Mouse (Mus musculus): Measurements from ENCODE around the gene B4galnt2.
A peak's percentile ranks its signal among the peaks of the same experiment; 100 is the strongest.

The B4galnt2 gene

GRCm38 (mm10) chr11:95838999-95839868, 75.5 kb downstream of the B4galnt2 start:
- peak; percentile 51 for DNase-seq

DNA sequence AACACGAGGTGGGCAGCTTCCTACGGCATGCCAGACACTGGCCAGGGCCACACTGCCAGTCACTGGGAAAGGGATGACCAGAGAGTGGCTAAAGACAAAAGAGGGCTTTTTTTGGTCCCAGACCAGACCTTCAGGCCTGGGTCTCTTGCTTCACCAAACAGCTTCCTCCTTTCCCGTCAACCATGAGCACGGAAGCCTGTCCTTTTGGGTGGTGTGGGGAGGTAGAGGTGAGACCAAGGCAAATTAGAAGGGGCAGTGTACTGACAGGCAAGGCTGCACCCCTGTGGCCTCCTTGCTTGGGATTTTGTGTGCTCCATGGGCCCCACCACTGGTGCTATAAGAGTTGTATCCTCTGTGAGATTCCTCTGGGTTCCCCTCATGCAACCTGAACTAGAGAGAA, 76.1 kb downstream of the B4galnt2 start:
- no peak for DNase-seq

DNA sequence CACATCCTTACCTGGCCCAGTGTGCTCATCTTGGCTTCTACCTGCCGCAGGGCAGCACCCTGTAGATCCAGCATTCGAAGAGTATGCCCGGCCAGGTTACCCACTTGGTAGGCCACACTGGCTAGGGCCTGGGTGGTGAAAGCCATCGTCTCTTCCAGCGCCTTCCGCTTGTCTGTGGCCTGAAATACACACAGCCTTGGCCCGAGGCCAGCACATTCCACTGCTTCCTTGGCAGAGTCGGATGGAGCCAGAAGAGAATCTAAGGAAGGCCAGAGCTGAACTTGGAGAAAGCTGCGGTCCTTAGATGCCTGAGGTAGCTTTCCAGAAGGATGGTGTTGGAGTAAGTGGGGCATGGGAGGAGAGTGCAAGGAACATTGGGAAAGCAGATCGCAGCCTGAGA, 77.6 kb downstream of the B4galnt2 start, which contains the start of gene Gngt2:
Gngt2 (plus strand) TSS at position 158 of the 400 bp plus-strand sequence.
- DNase-seq: peak; percentile 16

DNA sequence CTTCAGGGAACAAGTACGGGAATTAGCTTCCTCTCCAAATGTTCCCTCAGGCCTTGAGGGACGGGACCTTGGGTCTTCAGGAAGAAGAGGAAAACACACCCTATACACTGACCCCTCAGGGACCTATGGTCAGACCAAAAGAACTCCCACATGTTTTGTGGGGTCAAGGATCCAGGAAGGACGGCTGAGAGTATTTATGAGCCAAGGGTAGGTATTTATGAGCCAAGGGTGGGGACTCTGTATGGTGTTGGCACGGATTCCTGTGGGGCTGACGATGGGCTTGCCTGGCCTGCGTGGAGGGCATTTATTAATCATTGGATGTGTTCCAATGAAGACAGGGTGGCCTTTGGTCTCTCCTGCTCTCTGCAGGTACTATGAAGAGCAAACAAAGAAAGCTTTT, 78.3 kb downstream of the B4galnt2 start:
- no peak for DNase-seq

GRCm38 (mm10) chr11:95835832-95836231, 78.9 kb downstream of the B4galnt2 start:
- no peak for DNase-seq

- peak; percentile 81 for DNase-seq
Measured at GRCm38 (mm10) chr11:95834742-95835710, 79.7 kb downstream of the B4galnt2 start.

DNA sequence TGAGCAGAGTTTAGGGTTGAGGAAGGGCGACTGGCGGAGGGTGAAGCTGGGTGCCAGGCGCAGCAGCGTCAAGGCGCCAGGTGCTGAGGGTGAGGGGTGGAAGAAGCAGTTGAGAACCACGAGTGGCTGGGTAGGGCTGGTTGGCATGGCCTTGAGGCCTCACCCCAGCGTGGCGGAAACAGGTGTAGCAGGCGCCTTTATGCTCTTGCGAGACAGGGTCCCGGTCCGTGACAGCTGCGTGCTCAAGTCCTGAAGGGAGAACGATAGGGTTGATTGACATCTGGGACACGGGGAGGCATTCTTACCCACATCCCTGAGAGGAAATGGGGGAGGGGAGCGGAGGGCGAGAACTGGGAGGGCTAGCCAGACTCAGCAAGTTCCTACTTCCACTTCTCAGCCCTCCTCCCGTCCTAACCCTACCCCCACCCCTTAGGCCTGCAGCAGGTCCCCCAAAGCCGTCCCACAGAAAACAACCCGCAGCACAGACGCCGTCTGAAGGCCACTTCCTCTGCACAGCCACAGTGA, 80.5 kb downstream of the B4galnt2 start:
- DNase-seq: peak; percentile 97

GRCm38 (mm10) chr11:95833631-95834142, 81.0 kb downstream of the B4galnt2 start:
- DNase-seq: peak; percentile 74

- peak; percentile 82 for DNase-seq
Measured at GRCm38 (mm10) chr11:95833006-95833570, 81.6 kb downstream of the B4galnt2 start.

GRCm38 (mm10) chr11:95832129-95833005, 82.3 kb downstream of the B4galnt2 start:
- DNase-seq: peak; percentile 40

DNA sequence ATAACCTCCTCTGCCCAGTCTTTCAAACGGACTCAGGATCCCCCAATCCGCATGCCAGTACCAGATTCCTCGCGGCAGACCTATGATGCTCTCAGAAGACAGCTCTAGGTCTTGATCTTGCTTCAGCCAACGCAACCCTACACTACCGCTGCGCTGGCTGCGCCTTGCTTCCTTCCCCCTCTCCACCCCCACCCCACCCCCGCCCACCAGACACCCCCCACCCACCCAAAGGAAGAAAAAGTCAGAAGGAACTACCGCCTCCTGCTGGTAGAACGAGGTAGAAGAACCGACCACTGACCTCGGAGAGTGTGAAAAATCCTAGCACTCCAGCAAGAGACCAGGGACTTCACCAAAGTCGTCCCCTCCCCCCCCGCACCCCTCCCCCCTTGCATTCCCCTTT, 83.0 kb downstream of the B4galnt2 start:
- peak; percentile 51 for DNase-seq

DNA sequence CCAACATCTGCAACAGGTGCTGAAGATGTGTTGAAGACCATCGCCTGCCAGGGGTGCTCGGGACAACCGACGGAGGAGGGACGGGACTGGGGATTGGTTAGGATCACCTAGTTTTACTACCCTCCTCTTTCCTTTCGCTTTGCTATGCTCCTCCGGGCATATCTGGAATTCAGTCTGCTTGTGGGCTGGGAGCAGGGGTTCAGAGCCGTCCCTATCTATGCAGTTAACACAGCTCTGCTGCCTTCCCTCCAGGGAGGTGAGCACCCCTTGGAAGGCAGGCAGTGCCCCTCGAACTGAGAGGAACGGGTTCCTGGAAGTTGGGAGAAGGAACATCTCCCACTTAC, 83.4 kb downstream of the B4galnt2 start:
- no peak for DNase-seq

DNA sequence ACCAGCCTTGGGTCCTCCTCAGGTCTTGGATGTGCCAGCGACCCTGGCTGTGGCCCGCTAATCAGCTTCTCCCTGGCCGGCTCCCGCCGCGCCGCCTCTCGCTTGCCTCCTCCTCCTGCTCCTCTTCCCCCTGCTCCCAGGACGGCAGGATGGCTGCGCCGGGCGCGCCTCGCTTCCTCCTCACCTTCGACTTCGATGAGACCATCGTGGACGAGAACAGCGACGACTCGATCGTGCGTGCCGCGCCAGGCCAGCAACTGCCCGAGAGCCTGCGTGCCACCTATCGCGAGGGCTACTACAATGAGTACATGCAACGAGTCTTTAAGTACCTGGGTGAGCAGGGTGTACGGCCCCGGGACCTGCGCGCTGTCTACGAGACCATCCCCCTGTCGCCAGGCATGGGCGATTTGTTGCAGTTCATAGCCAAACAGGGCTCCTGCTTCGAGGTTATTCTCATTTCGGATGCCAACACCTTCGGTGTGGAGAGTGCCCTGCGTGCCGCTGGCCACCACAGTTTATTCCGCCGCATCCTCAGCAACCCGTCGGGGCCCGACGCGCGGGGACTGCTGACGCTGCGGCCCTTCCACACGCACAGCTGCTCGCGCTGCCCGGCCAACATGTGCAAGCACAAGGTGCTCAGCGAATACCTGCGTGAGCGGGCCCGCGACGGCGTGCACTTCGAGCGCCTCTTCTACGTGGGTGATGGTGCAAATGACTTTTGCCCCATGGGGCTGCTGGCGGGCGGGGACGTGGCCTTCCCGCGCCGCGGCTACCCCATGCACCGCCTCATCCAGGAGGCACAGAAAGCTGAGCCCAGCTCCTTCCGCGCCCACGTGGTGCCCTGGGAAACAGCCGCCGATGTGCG, 84.0 kb downstream of the B4galnt2 start:
- peak; percentile 79 for DNase-seq

DNA sequence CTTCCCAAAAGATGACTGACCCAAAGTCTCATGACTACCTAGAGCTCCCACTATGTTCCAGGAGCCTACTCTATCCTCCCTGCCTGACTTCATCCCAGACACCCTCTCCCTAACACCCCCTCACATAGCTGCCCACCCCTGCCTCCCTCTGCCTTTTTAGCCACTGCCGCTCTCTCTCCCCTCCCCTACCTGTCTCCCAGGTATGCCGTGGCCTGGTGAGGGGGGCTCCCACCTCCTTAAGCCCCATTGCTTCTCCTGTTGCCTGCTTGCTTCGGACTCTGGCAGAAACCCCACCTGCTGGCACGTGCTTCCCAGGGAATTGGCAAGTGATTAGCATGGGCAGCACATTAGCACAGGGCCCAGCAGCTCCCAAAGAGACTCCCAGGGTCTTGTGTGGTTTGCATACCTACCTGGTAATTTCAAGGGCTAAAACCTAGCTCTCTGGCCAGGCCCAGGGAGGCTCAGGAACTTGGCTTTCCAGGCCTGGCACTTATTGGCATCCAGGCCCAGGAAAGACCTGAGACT, 85.1 kb downstream of the B4galnt2 start:
- DNase-seq: peak; percentile 38

DNA sequence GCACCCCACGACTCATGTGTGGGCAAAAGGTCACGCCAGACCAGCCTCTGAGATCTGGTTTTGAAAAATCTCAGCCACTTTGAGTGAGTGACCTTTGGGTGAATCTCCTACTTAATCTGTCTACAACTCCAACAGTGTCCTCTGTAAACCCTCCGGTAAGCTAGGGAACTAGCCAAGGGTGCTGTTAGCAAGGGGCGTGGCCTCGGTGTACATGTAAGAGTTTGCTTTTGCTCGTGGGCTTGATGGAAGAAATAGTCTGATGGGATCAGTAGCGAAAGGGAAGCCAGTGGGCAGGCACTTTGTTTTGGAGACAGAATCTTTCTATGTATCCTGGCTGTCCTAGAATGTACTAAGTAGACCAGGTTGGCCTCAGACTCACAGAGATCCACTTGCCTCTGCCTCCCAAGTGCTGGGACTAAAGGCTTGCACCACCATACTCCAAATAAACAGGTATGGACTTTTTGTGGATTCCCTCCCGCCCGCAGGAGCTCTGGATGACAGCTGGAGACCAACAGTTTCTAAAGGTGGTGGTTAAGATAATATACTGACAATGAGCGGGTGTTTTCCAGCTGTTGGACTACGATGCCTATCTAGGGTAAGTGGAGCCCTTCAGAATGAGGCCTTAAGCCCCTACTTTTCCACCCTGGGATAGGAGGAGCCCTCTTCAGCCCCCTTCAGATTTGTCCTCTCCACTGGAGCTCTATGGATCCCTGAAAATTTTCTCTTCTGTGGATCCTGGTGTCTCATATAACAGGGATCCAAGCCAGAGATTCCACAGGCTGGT, 86.3 kb downstream of the B4galnt2 start:
- peak; percentile 34 for DNase-seq

DNA sequence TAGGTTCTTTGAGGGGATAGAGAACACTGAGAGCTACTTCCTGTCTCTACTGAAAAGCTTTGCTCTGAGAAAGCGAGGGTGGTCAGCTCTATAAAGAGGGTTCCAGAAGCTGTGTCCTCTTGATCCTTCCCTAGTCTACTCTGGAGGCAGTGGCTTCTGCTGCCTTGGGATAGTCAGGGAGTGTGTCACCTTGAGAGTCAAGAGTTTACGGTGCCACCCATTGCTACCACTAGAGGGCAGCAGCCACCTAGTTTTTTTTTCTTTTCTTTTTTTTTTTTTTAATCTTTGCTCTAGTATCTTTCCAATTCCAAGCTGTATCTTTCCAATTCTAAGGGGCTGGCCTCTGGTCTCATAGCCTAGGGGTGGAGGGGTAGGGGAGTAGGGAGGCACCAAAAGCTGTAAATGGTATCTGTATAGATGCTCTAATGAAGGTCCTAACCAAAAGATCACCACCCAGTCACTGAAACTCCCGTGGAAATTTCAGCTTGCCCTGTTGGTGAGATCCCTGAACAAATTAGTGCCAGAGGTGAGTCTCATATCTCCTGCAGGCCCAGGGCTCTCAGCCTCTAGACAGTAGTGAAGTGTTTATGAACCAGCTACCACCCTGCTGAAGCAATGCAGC, 87.1 kb downstream of the B4galnt2 start:
- peak; percentile 78 for DNase-seq

DNA sequence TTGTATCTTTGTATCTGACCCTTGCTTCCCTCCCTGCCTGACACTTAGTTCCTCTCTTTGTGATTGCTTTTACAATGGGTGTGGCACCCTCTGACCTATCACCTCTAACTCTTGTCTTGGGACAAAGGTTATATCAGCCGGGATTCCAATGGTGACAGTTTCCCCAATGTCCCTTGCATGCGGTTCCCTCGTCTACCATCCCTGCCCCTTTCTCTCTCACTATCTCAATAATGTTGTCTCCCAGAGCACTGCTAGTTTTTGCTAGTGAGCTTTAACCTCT, 87.6 kb downstream of the B4galnt2 start:
- DNase-seq: no peak

DNA sequence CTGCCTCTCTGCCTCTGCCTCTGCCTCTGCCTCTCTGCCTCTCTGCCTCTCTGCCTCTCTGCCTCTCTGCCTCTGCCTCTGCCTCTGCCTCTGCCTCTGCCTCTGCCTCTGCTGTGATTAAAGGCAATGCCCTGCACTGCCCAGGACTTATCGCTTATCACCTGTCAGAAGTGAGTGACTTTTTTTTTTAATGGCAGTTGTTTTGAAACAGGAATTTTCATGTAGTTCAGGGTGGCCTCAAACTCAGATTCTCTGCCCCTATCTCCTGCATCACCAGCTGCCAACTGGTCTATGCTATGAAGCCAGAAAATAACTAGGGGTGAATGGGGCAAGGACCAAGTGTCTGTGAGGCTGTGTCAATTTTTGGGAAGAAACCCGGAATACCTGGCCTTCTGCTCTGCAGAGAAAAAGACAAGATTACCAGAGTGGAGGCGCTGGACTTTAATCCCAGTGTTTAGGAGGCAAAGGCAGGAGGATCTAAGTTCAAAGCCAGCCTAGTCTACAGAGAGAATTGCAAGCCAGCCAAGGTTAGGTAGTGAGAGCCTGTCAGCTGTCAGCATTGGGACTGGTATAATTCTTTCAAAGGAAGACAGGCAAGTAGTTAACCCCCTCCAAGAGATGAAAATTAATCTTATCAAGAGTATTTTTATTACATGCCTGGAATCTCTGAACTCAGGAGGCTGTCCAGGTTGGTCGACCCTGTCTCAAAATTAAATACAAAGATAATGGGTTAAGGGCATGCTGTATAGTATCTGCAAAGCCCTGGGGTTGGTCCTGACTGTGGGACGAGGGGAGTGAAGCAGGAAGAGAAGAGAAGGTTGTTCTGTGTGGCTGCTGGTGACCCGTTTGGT, 88.1 kb downstream of the B4galnt2 start:
- no peak for DNase-seq

Measured in thymus, postnatal 14 days (tissue).